Mouse (Mus musculus): ENCODE measurements at regions not wholly inside any gene's neighbourhood (a gene's known extent, or its start where the extent isn't known, plus 50 kb on each side); places are given as distances from the start of the nearest gene placed in this dataset.

DNA sequence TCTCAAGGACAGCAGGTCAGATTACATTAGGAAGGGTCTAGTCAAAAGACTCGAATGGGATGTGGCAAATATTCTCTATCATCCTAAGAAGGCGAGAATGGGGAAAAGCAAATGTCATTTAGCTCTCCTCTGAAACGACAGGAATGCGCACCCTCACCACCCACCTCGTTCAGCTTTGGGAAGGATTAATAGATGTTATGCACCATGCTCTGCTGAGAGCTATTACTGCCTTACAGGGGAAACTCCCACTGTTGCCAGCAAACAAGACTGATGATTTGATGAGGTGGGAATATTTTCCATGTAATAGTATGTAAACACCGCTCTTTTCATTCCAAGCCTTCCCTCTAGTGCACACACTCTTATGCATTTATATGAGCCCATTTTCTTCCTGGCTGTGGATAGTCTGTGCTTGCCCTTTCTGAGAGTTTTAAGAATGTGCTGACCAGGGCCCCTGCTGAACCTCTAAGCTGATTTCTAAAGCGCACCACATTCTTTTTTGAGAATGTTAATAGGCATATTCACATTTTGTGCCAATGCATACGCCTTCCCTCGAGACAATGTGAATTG lies 273.6 kb upstream of the Cpeb2 start:
- TF ChIP-seq CTCF (IDR thresholded peaks at IDR 0.05) (no peak), POLR2A (IDR thresholded peaks at IDR 0.05; ENCODE audit: insufficient read depth, low read depth, low read length) (no peak), EP300 (IDR thresholded peaks at IDR 0.05; ENCODE audit: insufficient read depth, low read depth, low read length) (no peak)
